Mouse (Mus musculus) embryonic facial prominence, embryonic 12.5 days (tissue): ENCODE measurements at regions not wholly inside any gene's neighbourhood (a gene's known extent, or its start where the extent isn't known, plus 50 kb on each side); places are given as distances from the start of the nearest gene placed in this dataset.

Experiments used
- ATAC-seq: fragments of 200-750 bp; cut with Nextera tagmentation; 2 replicates; pipeline ENCODE4 v1.8.0; 2017; ENCODE audit not compliant: insufficient number of reproducible peaks, insufficient read depth, low FRiP score, low TSS enrichment
- H3K27ac ChIP-seq: fragments of 300-500 bp; sonication (generic); 2 replicates; pipeline ENCODE4 v1.5.1; 2016; ENCODE audit warnings: mild to moderate bottlenecking
- H3K27me3 ChIP-seq: fragments of 300-500 bp; sonication (generic); 2 replicates; pipeline ENCODE4 v1.6.1; 2016; ENCODE audit warnings: mild to moderate bottlenecking, moderate library complexity
- H3K36me3 ChIP-seq: fragments of 300-500 bp; sonication (generic); 2 replicates; pipeline ENCODE4 v1.6.1; 2016; ENCODE audit warnings: mild to moderate bottlenecking
- H3K4me1 ChIP-seq: fragments of 300-500 bp; sonication (generic); 2 replicates; pipeline ENCODE4 v1.6.1; 2016
- H3K4me2 ChIP-seq: fragments of 300-500 bp; sonication (generic); replicated peaks from 2 replicates; pipeline ENCODE4 v1.6.1; 2016; ENCODE audit warnings: mild to moderate bottlenecking, moderate library complexity
- H3K4me3 ChIP-seq: fragments of 300-500 bp; sonication (generic); 2 replicates; pipeline ENCODE4 v1.5.1; 2016; ENCODE audit warnings: mild to moderate bottlenecking
- H3K9ac ChIP-seq: fragments of 300-500 bp; sonication (generic); 2 replicates; pipeline ENCODE4 v1.6.1; 2016; ENCODE audit warnings: mild to moderate bottlenecking, moderate library complexity
- H3K9me3 ChIP-seq: fragments of 300-500 bp; sonication (generic); 2 replicates; pipeline ENCODE4 v1.6.1; 2016; ENCODE audit warnings: mild to moderate bottlenecking, moderate library complexity
- WGBS: fragments of 180-500 bp; shearing (Covaris S2); methylation state at CpG from one replicate; pipeline ENCODE4 v1.1.7; 2016; 5-methylcytosine and 5-hydroxymethylcytosine counted together

DNA sequence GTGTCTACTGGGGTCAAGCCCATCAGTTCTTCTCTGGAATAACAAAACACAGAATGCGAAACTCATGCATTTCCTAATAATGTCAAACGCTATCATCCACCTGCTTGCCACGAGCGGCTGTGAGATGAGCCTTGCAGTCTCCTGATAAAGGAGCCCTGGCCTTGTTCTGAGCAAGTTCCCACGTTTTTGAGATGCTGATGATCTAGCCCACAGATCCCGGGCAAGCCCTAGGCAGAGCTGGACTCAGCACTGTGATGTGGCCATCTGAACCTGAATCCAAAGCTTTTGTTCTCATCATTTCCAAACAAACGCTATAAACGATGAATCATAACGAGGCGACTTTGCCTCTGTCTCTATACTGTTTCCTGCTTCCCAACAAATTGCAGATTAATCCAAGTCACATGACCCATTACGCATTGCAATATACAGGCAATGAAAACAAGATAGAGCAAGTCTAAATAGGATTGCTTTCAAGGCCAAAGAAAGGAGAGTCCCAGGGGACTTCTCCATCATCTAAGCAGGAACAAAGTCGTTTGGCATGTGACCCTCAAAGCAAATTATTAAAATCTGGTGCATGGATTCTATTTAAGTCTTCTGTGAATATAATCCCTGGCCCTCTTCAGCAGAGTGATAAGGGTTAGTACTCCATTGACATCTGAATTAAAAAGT is 191.1 kb downstream of the Dyrk2 start:
- no peak overlapping the region for H3K27ac ChIP-seq

DNA sequence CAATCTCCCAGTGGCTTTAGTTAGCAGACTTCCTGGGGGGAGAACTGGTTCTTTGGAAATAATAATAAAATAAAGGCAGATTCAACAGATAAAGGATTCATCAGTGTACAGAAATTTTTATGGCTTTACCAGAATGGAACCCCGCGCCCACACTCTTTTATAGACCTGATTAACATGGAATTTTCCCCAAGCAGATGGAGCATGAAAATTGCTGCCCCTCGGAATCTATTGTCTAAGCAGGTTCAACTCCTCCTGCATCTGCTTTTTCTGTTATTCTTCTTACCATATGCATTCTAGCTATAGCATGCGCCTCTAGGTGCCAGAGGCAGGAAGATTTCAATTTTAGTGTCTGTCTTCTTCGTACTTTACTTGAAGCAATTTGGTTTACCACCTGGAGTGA is 190.5 kb downstream of the Dyrk2 start:
- no peaks in the 10 kb centered on the region for H3K36me3 ChIP-seq
- WGBS = 86% methylated on average over 5 of the region's 5 CpGs
- no peak for ATAC-seq
- no peaks in the 10 kb centered on the region for H3K9me3 ChIP-seq
- H3K4me2 ChIP-seq = no peak overlapping the region
- no peak overlapping the region for H3K9ac ChIP-seq
- no peak overlapping the region for H3K27ac ChIP-seq
- no peaks in the 10 kb centered on the region for H3K4me1 ChIP-seq
- H3K27me3 ChIP-seq = no peaks in the 10 kb centered on the region
- H3K4me3 ChIP-seq = no peak overlapping the region

More for the DNA sequence above, 191.1 kb downstream of the Dyrk2 start:
- no peaks in the 10 kb centered on the region for H3K36me3 ChIP-seq
- H3K9ac ChIP-seq = no peak overlapping the region
- no peak for ATAC-seq
- no peaks in the 10 kb centered on the region for H3K4me1 ChIP-seq
- no peaks in the 10 kb centered on the region for H3K27me3 ChIP-seq
- no peak overlapping the region for H3K4me2 ChIP-seq
- 75% methylated on average over 12 of the region's 12 CpGs for WGBS
- H3K9me3 ChIP-seq = no peaks in the 10 kb centered on the region
- no peak overlapping the region for H3K4me3 ChIP-seq

DNA sequence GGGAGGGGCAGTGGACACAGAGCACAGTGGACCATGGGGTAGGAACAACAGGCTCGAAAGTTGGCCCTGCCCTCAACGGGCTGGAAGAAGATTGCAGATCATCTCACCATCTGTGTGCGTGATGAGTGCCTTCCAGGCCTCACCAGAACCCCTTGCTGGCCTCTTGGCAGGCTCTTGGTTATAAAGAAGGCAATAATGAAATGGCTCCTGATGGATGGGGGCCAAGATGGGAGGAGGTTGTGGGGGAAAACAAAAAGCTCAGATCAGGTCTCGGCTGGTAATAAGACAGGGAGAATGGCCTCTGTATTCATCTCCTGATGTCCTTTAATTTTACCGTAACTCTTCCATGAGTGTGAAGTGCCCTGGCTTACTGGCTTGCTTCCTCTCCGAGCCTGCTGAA is 189.1 kb downstream of the Dyrk2 start:
- H3K9me3 ChIP-seq = no peaks in the 10 kb centered on the region
- no peak overlapping the region for H3K9ac ChIP-seq
- H3K4me3 ChIP-seq = no peak overlapping the region
- H3K27ac ChIP-seq = no peak overlapping the region
- no peaks in the 10 kb centered on the region for H3K27me3 ChIP-seq
- 86% methylated on average over 6 of the region's 6 CpGs for WGBS
- no peaks in the 10 kb centered on the region for H3K4me1 ChIP-seq
- H3K36me3 ChIP-seq = no peaks in the 10 kb centered on the region
- H3K4me2 ChIP-seq = no peak overlapping the region
- ATAC-seq = no peak

DNA sequence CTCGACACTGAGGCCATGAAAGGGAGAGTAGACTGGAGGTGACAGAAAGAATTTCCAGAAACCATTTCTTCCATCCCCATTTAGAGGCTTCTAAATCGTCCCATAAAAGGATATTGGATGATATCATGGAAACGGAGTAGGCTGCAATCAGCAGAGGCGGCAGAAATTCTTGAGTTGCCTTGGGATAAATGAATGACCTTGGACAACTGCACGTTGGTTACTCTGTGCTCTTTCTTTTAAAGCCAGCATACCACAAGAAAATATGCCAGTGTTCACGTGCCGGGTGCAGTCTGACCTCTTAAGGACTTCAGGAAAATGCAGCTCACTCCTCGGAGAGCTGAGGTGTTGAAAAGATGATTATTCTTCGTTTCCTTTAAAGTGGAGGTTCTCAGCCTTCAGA is 186.7 kb downstream of the Dyrk2 start:
- H3K36me3 ChIP-seq = no peaks in the 10 kb centered on the region
- H3K27ac ChIP-seq = no peak overlapping the region
- no peak overlapping the region for H3K9ac ChIP-seq
- WGBS = 74% methylated on average over 9 of the region's 9 CpGs
- no peaks in the 10 kb centered on the region for H3K27me3 ChIP-seq
- H3K4me3 ChIP-seq = no peak overlapping the region
- H3K4me1 ChIP-seq = no peaks in the 10 kb centered on the region
- no peak overlapping the region for H3K4me2 ChIP-seq
- H3K9me3 ChIP-seq = no peaks in the 10 kb centered on the region
- ATAC-seq = no peak

DNA sequence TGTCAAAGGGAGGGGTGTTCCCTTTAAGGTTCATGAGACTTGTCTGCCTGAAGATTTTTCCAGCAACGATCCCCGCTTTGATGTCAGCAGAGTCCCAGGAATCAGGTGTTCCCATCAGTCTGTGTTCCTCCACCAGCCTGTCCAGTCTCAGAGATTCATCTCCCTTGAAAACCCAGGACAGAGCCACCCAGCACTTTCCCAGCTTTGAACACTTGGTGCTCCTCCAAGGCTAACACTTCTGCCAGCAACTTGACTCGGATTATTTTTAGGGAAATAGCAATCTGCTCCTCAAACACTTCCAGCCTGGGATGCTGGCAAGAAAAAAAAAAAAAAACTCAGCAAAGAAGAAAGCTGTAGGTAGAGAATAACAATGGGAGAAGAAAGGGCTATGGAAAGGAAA is 170.7 kb downstream of the Dyrk2 start:
- no peak overlapping the region for H3K27ac ChIP-seq
- 77% methylated on average over 3 of the region's 3 CpGs for WGBS
- no peaks in the 10 kb centered on the region for H3K4me1 ChIP-seq
- no peak overlapping the region for H3K9ac ChIP-seq
- H3K4me3 ChIP-seq = no peak overlapping the region
- H3K27me3 ChIP-seq = no peaks in the 10 kb centered on the region
- H3K36me3 ChIP-seq = no peaks in the 10 kb centered on the region
- H3K9me3 ChIP-seq = no peaks in the 10 kb centered on the region
- ATAC-seq = no peak
- no peak overlapping the region for H3K4me2 ChIP-seq

DNA sequence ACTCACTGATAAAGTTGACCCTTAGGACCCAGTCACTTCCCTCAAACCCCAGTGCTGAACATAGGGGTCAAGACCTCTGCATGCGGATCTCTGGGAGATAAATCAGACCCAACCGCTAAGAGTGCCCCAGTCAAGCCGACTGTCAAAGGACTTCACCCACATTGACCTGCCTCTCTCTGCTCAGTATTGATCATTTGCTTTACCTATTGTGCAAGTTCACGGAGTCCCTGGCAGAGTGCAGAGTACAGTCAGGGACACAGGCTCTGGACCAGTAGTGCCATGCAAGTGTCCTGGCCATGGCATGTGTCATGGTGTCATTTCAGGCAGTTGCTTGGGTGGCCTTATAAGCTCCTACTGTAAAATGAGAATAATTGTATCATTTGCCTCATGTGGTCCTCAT is 169.9 kb downstream of the Dyrk2 start:
- Histone ChIP-seq H3K4me3 (no peak overlapping the region), H3K4me2 (no peak overlapping the region), H3K9me3 (no peaks in the 10 kb centered on the region), H3K27me3 (no peaks in the 10 kb centered on the region), H3K27ac (no peak overlapping the region), H3K9ac (no peak overlapping the region), H3K4me1 (no peaks in the 10 kb centered on the region), H3K36me3 (no peaks in the 10 kb centered on the region)
- ATAC-seq = no peak
- 85% methylated on average over 4 of the region's 4 CpGs for WGBS

DNA sequence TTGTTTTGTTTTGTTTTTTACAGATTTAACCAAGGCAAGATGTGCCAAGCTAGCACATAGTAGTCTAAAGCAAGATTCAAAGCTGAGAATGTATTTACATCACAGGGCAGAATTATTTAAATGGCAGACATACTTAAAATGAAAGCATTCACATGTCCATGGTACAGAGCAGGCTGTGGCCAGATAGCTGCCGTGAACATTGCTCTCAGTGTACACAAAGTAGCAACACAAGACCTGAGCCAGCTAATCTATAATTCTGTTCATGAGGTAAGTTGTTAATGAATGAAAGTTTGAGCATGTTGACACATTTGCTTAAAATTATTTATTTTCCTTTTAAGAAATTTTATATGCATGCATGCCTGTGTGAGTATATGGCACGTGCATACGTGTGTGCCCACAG is 164.0 kb downstream of the Dyrk2 start:
- WGBS = 90% methylated on average over 3 of the region's 3 CpGs
- Histone ChIP-seq H3K36me3 (no peaks in the 10 kb centered on the region), H3K9ac (no peak overlapping the region), H3K27ac (no peak overlapping the region), H3K4me1 (no peaks in the 10 kb centered on the region), H3K9me3 (no peaks in the 10 kb centered on the region), H3K4me3 (no peak overlapping the region), H3K4me2 (no peak overlapping the region), H3K27me3 (no peaks in the 10 kb centered on the region)
- ATAC-seq = no peak

DNA sequence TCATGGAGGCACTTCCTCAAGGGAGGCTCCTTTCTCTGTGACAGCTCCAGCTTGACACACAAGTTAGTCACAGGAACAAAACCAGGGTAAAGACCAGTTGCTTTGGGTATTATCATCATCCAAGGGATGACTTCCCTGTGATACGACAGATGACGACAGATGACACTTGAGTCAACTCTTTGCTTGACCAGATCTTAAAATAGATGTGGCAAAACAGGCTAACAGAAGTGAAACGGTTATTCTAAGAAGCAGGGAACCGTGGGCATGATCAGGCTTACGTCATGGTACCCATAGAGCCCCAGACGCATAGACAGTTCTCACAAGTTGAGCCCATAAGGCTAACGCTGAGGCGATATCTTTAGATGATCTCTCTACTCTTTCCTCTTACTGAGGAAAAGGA is 160.3 kb downstream of the Dyrk2 start:
- H3K27me3 ChIP-seq = no peaks in the 10 kb centered on the region
- WGBS = 95% methylated on average over 8 of the region's 8 CpGs
- no peaks in the 10 kb centered on the region for H3K4me1 ChIP-seq
- no peak for ATAC-seq
- no peaks in the 10 kb centered on the region for H3K36me3 ChIP-seq
- H3K9ac ChIP-seq = no peak overlapping the region
- no peak overlapping the region for H3K4me2 ChIP-seq
- no peak overlapping the region for H3K27ac ChIP-seq
- no peaks in the 10 kb centered on the region for H3K9me3 ChIP-seq
- no peak overlapping the region for H3K4me3 ChIP-seq

DNA sequence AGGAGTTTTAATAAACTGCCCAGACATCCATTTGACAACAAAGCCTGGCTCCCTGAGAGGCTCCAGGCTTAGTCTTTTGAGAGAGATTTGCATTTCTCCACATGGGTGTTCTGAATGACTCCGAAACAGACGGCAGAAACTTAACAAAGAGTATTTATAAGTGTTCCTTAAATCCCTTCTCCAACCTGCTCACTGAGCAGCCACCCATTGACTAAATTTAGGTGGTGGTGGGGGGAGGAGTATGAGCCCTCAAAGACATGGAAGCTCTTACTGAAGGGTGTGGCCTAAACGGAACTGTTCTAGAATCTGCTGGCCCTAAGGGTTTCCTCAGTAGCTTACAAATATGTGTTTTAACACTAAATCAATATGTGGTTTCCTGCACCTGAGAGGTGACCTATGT is 158.5 kb downstream of the Dyrk2 start:
- Histone ChIP-seq H3K27ac (no peak overlapping the region), H3K36me3 (no peaks in the 10 kb centered on the region), H3K4me3 (no peak overlapping the region), H3K27me3 (no peaks in the 10 kb centered on the region), H3K9ac (no peak overlapping the region), H3K4me1 (no peaks in the 10 kb centered on the region), H3K9me3 (no peaks in the 10 kb centered on the region), H3K4me2 (no peak overlapping the region)
- no peak for ATAC-seq
- WGBS = 58% methylated on average over 3 of the region's 3 CpGs

DNA sequence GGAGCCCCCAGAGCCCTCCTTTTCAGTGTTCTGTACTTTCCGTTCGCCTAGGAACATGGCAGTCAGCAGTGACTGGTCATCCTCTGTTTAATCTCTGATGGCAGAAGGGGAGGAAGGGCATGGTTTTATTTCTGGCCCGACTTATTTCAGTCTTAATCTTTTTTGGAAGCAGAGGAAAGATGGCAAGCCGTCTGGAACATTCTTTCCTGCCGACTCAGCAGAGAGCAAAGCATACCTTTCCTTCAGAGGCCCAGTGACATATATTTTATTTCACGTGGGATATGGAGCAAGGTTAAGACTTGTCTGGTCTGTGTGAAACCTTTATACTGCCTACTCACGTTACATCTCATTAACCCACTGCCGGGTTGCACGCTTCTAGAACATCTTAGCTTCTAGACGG is 158.1 kb downstream of the Dyrk2 start:
- Histone ChIP-seq H3K36me3 (no peaks in the 10 kb centered on the region), H3K4me1 (no peaks in the 10 kb centered on the region), H3K9me3 (no peaks in the 10 kb centered on the region), H3K4me3 (no peak overlapping the region), H3K27ac (no peak overlapping the region), H3K4me2 (no peak overlapping the region), H3K9ac (no peak overlapping the region), H3K27me3 (no peaks in the 10 kb centered on the region)
- ATAC-seq = no peak
- 58% methylated on average over 10 of the region's 10 CpGs for WGBS

DNA sequence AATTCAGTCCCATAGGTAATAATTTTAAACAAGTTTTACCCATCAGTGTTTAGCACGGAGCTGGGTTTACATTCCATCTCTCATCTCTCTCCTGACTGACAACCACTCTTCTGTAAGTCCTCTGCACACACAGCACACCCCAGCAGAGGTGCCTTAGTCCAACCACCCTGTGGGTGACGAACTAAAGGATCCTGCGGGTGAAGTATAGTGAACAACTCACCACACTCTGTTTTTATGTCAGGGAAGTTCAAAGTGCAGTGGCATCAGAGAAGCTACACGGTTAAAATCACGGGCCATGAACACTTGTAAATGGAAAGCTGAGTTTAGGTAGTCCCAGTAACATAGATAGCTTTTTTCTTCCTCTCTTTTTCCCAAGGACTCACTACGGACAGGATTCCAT is 157.1 kb downstream of the Dyrk2 start:
- no peaks in the 10 kb centered on the region for H3K4me1 ChIP-seq
- no peaks in the 10 kb centered on the region for H3K27me3 ChIP-seq
- H3K4me2 ChIP-seq = no peak overlapping the region
- no peak overlapping the region for H3K9ac ChIP-seq
- WGBS = 84% methylated on average over 6 of the region's 6 CpGs
- ATAC-seq = no peak
- H3K9me3 ChIP-seq = no peaks in the 10 kb centered on the region
- H3K27ac ChIP-seq = no peak overlapping the region
- H3K36me3 ChIP-seq = no peaks in the 10 kb centered on the region
- H3K4me3 ChIP-seq = no peak overlapping the region

DNA sequence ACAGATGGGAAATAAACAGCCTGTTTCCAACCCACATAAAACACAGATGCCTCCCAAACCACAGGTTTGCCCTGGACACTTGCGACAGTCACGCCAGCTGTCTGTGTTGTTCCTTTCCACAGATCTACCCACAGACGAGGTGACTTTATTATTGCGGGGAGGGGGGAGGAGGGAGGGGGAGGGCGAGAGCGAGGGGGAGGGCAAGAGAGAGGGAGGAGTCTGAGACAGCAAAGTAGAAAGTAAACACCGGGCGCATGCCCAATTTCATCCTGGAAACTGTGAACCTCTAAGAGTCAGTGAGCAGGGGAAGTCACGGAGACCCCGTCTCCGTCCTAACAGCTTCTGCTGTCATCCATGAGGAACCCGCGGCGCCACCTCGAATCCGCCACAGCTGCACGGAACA is 155.8 kb downstream of the Dyrk2 start:
- Histone ChIP-seq H3K9ac (no peak overlapping the region), H3K36me3 (no peaks in the 10 kb centered on the region), H3K4me1 (no peaks in the 10 kb centered on the region), H3K9me3 (no peaks in the 10 kb centered on the region), H3K27me3 (no peaks in the 10 kb centered on the region), H3K4me3 (no peak overlapping the region), H3K4me2 (no peak overlapping the region), H3K27ac (no peak overlapping the region)
- 88% methylated on average over 17 of the region's 17 CpGs for WGBS
- ATAC-seq = no peak

DNA sequence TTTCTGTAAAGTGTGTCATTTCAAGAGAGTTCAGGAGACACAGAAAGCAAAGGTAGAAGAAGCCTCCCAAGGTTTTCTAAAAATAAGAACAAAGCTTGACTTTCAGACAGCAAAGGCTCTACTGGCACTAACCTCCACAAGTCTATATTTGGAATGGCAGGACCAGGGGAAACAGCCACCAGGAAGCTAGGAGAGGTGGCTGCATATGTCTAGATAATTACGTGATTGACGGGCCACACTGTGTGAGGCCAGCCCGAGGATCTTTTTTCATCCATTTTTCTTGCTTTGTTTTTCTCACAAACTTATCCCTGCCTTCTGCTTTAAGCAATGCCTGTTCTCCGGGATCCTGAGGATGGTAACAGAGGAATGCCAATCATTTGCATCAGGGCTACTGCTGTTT is 155.4 kb downstream of the Dyrk2 start:
- Histone ChIP-seq H3K9me3 (no peaks in the 10 kb centered on the region), H3K27ac (no peak overlapping the region), H3K36me3 (no peaks in the 10 kb centered on the region), H3K9ac (no peak overlapping the region), H3K4me3 (no peak overlapping the region), H3K4me2 (no peak overlapping the region), H3K27me3 (no peaks in the 10 kb centered on the region), H3K4me1 (no peaks in the 10 kb centered on the region; the same call in 1 of the 2 replicates)
- ATAC-seq = no peak
- 81% methylated on average over 4 of the region's 4 CpGs for WGBS
